Mouse (Mus musculus): ENCODE results near the gene Sgcg.

DNA sequence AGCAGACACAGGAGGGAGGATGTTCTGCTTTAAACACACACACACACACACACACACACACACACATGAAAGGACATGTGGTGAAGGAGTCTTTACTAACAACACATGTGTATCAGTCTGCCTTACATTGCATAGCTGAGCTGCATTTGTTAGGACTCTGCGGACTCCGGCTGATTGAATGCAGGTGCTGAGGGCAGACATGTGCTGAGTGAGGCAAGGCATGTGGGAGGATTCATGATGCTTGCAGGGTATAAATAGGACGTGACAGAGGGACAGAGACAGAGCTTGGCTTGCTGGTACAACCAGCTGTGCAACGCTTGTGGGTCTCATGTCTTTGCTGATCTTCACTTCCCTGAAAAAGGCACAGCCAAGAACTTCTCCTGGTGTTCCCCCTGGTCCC is 34.5 kb downstream of the Sgcg start:
- TF ChIP-seq POLR2A (IDR thresholded peaks at IDR 0.05; ENCODE audit: borderline replicate concordance, extremely low read depth, insufficient read depth, insufficient read length, poor library complexity, severe bottlenecking) (no peak), CTCF (IDR thresholded peaks at IDR 0.05; ENCODE audit: borderline replicate concordance, extremely low read depth, insufficient read depth, insufficient read length) (no peak)

All from brain, embryonic 14.5 days (tissue).